Comparison of ENCODE assay signal across 8 mouse cellular contexts in genomic region chr17:31746198-31747111, GRCm38 (mm10).
A peak's percentile ranks its signal among the peaks of the same experiment; 100 is the strongest.
DNase-seq lines count a peak whose midpoint lies in the region; ATAC-seq and TF ChIP-seq lines count a peak whose summit lies in the region.

No protein-coding gene starts in this region.

- 26% methylated on average over 20 of the region's 20 CpGs for WGBS in intestine, embryonic 16.5 days
- 21% methylated on average over 20 of the region's 20 CpGs for WGBS in liver, adult 2 months
- WGBS in thymus, adult 2 months: 67% methylated on average over 20 of the region's 20 CpGs

- H3K36me3 ChIP-seq in intestine, embryonic 16.5 days (ENCODE audit: control insufficient read depth, insufficient read depth, low read length): no peaks in the 10 kb centered on the region
- no peaks in the 10 kb centered on the region for H3K36me3 ChIP-seq in liver, adult 2 months (ENCODE audit: control insufficient read depth, insufficient read depth, low read length)
- no peaks in the 10 kb centered on the region for H3K36me3 ChIP-seq in thymus, adult 2 months (ENCODE audit: control insufficient read depth, insufficient read depth, low read length)

- peak; percentile 37 for ATAC-seq in intestine, embryonic 16.5 days

- no peak overlapping the region for H3K4me3 ChIP-seq in intestine, embryonic 16.5 days (ENCODE audit: low read length)
- H3K4me3 ChIP-seq in liver, adult 2 months (ENCODE audit: insufficient read depth, low read depth, low read length): no peak overlapping the region
- H3K4me3 ChIP-seq in thymus, adult 2 months (ENCODE audit: control insufficient read depth, insufficient read depth, low read length): no peak overlapping the region

- peak overlapping the region; percentile 41 for H3K9ac ChIP-seq in intestine, embryonic 16.5 days (ENCODE audit: low read depth, low read length)
- peak overlapping the region; percentile 50 for H3K9ac ChIP-seq in liver, adult 2 months (ENCODE audit: low read depth, low read length)

- H3K9me3 ChIP-seq in intestine, embryonic 16.5 days (ENCODE audit: control insufficient read depth, low read length): no peaks in the 10 kb centered on the region

- H3K27me3 ChIP-seq in intestine, embryonic 16.5 days (replicated peaks; ENCODE audit: control insufficient read depth, insufficient read depth, low read length): no peaks in the 10 kb centered on the region
- H3K27me3 ChIP-seq in liver, adult 2 months (ENCODE audit: control insufficient read depth, insufficient read depth, low read length): no peaks in the 10 kb centered on the region
- H3K27me3 ChIP-seq in thymus, adult 2 months (ENCODE audit: control insufficient read depth, insufficient read depth, low read length): no peaks in the 10 kb centered on the region

- no peak for TF ChIP-seq CTCF in liver, adult 2 months (IDR thresholded peaks at IDR 0.05; ENCODE audit: low read depth, low read length)
- TF ChIP-seq CTCF in thymus, adult 2 months (IDR thresholded peaks at IDR 0.05; ENCODE audit: borderline replicate concordance, control insufficient read depth, extremely low read depth, insufficient read depth, low read length, poor library complexity): no peak

- peak; percentile 72 to 75 for DNase-seq in spleen, adult 18-20 months
- no peak for DNase-seq in spleen, adult 12 weeks (ENCODE audit: low spot score)
- peak; percentile 44 for DNase-seq in gastrocnemius, postnatal 25 days
- peak; percentile 87 for DNase-seq in liver, adult 2 months (ENCODE audit: extremely low read depth, low read depth, low spot score)
- peak; percentile 57 to 80 for DNase-seq in spleen, postnatal 4 days (ENCODE audit: low spot score in 2 of 2)
- DNase-seq in thymus, adult 2 months: no peak
- no peak for DNase-seq in adrenal gland, postnatal 4 days (ENCODE audit: low spot score in 2 of 2)

- peak overlapping the region; percentile 58 for H3K27ac ChIP-seq in intestine, embryonic 16.5 days (ENCODE audit: low read length)
- H3K27ac ChIP-seq in liver, adult 2 months (replicated peaks; ENCODE audit: insufficient read depth, low read depth, low read length): peak overlapping the region; percentile 81
- no peak overlapping the region for H3K27ac ChIP-seq in thymus, adult 2 months (ENCODE audit: control insufficient read depth, insufficient read depth, low read length)

- H3K4me2 ChIP-seq in intestine, embryonic 16.5 days (ENCODE audit: low read depth, low read length): no peak overlapping the region

- 0 out of 2 replicates have a peak, but pooled peaks have one; percentile 14 for TF ChIP-seq POLR2A in liver, adult 2 months (IDR thresholded peaks at IDR 0.05; ENCODE audit: extremely low read depth, insufficient read depth, low read length)
- no peak for TF ChIP-seq POLR2A in thymus, adult 2 months (IDR thresholded peaks at IDR 0.05; ENCODE audit: control insufficient read depth, extremely low read depth, insufficient read depth, low read length, poor library complexity)

- H3K79me2 ChIP-seq in liver, adult 2 months (ENCODE audit: control insufficient read depth, insufficient read depth, low read length): no peaks in the 10 kb centered on the region

- H3K4me1 ChIP-seq in intestine, embryonic 16.5 days (ENCODE audit: control insufficient read depth, insufficient read depth, low read length): peaks cover 31% of the 10 kb centered on the region
- H3K4me1 ChIP-seq in liver, adult 2 months (ENCODE audit: control insufficient read depth, insufficient read depth, low read length): peaks cover 24% of the 10 kb centered on the region
- H3K4me1 ChIP-seq in thymus, adult 2 months (replicated peaks; ENCODE audit: control insufficient read depth, insufficient read depth, low read length): peaks cover 7% of the 10 kb centered on the region; the same call in 1 of the 2 replicates

Comparison
In these comparisons a context has a peak if more than half of its experiments do, and no peak if none do; other contexts are left out.
1. DNase-seq: peak in spleen, adult 18-20 months (2 of 2), gastrocnemius, postnatal 25 days (single experiment), liver, adult 2 months (single experiment) and spleen, postnatal 4 days (2 of 2); none in spleen, adult 12 weeks (single experiment), thymus, adult 2 months (single experiment) and adrenal gland, postnatal 4 days (0 of 2).